Mouse (Mus musculus) neural tube, embryonic 10.5 days (tissue): ENCODE data around the gene Mtmr10.

Experiments used
- DNase-seq: peaks from one replicate; pipeline ENCODE4 v3.0.0-alpha.2; 2017; ENCODE audit warnings: low spot score; ENCODE audit errors: extremely low spot score

Gene Mtmr10

GRCm38 (mm10) chr7:64291722-64292121, 4.3 kb downstream of the Mtmr10 start:
- DNase-seq = no peak

DNA sequence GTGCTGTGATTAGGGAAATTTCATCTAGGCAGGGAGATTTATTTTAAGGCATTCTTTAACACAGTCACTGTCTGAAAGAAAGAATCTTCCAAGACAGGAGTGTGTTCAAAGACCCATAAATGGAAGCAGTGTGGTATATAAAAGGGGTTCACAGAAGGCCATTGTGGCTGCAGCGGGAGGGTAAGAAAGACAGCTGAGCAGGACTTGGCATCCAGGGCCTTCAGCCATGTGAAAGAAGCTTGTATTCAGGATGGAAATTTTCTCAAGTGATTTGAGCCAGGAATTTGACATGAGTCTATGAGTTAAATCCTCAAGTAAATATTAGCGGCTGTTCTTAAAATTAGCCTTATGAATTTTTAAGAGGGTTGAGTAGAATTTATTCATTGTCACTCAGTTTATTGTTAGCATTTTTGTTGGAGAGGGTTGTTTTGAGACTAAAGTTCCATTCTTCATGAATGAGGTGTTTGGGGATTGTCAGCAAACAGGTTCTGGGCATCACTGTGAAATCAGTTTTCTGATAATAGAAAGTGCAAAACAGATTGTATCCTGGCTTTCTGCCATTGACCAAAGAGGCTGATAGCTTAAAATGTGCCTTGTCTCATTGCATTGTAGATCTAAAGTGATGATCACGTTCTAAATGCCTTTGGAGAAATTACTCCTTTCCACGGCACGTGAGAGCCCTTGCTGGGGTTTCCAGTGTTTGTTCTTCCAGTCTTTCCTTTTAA, 9.0 kb downstream of the Mtmr10 start:
- DNase-seq = no peak

GRCm38 (mm10) chr7:64310241-64310640, 22.8 kb downstream of the Mtmr10 start:
- DNase-seq = no peak

GRCm38 (mm10) chr7:64310756-64311155, 23.3 kb downstream of the Mtmr10 start:
- no peak for DNase-seq

DNA sequence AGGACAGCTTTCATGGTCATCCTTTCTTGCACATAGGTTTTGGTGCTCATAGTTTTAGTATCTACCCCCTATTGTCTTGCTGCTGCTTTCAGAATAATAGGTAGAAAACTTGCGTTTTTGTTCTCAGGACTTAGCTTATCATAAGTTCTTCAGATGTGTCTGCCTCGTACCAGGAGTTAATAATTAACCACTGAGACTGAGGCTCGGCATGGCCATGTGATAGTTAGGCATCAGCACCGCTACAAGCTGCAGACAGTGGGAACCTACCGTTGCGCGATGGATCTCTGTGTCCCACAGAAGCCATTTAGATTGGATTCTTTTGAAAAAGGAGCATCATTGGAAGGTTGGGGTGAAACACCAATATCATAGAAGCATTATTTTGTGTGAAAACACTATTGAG, 25.4 kb downstream of the Mtmr10 start:
- DNase-seq = no peak

- no peak for DNase-seq
Measured at GRCm38 (mm10) chr7:64321125-64321524, 33.7 kb downstream of the Mtmr10 start.

DNA sequence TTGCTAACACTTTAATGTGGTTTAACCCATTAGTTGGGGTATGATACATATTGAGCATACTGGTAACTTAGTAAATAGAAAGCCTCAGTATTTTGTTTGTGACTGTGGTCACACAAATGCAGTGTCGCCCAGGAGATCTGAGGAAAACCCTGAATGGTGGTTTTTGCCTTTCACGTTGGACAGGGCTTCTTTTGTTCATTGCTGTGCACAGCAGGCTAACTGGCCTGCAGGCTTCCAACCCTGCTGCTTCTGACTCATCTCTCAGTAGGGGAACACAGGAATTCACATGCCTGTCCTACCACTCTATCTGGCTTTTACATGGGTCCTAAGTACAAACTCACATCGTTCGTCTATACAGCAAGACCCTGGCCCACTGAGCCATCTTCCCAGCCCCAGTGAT, 34.2 kb downstream of the Mtmr10 start:
- no peak for DNase-seq

DNA sequence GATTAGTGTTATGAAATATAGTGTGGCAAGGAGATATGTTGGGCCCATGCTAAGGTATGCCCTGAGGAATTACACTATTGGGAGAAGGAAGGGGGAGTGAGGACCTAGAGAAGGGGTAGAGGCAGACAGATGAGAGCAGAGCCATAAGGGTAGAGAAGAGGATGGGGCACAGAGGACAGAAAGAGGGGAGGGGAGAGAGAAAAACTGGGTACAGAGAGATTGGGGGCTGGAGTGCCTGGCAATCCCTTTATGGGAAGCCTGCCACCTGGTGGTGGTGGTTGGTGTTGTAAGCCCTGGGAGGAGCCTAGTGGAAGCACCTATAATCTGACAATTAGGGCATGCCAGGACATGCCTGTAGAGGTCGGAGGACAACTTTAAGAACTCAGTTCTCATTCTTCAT, 39.4 kb downstream of the Mtmr10 start:
- peak; percentile 72 for DNase-seq

DNA sequence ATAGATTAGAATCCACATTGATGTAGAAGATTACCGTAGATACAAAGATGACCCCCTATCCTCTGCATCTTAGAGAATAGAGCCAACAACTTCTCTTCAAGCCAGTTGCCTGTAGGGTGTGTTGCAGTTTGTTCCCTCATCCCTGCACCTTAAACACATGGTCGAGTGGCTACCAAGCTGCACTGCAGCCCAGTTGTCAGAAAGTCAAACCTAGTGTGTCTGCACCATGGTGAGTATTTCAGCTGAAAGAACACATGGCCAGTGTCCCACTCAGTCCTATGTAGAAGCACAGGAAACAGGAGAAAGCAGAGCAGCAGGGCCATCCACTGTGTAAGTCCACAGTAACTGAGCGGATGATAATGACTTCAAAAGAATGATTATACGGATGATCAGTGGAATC, 40.0 kb downstream of the Mtmr10 start:
- DNase-seq = no peak

DNA sequence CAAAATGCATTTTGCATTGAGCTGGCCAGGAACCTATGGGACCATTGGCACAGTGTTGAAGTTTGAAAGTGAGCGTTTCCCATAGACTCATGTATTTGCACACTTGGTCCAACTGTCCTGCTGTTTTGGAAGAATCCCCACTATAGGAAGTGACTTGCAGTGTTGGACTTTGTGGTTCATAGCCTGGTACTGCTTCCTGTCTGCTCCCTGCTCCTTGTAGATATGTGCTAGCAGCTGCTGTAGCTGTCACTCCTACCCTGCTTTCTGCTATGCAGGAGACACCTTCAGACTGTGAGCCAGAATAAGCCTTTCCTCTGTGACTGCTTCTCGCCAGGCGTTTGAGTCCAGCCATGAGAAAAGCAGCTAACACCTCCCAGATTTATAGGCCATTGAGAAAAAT, 43.9 kb downstream of the Mtmr10 start:
- no peak for DNase-seq

DNA sequence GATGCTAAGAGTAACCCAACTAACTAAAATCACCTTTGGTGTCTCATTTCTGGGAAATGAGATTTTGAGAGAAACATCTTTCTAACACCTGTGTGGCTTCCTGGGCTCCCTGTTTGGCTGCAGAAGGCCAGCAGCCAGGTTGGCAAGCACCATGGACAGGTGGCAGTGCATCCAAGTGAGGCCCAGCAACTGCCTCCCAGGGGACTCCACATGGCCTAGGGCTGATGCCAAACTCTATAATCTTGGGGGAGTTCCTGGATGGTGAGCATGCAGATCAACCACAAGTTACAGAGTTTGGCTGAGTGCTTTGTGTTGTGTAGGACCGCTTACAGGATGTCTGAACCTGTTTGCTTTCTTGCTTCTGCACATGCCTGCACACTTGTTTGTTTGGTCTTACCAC, 45.2 kb downstream of the Mtmr10 start:
- no peak for DNase-seq

DNA sequence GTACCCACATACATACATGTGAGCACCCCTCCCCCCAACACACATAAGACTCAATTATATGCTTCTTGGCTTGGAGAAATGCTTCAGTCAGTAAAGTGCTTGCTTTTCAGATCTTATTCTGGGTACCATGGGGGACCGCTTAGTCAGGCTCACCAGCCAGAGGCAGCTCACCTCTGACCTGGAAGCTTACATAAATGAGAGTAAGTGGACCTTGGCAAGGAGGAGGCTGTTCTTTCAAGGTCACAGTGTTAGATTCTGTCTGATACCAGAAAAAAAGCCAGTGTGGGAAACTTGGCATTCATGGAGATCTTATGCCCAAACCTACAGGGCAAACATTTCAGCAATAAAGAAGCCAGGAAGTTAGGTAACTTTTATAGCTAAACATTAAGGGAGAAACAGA, 60.4 kb downstream of the Mtmr10 start:
- no peak for DNase-seq

- DNase-seq = no peak
Measured at GRCm38 (mm10) chr7:64349147-64349861, 61.9 kb downstream of the Mtmr10 start.

DNA sequence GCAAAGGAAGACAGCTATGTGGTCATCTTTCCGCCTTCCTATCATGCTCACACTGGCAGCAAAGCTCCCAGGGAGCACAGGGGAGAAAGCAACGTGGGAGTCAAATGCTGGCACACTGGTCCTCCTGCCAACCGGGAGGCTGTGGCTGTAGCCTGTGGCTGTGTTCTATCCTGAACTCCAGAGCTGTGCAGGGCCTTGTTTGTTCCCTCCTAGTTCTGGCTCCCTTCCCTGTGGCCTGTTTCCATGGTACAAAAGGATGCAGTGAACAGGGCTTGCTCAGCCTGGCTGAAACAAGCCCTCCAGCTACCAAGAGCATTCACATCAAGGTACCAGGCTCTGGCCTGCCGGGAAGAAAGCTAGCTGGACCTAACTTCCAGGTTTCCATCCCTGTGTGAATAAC, 63.6 kb downstream of the Mtmr10 start:
- no peak for DNase-seq

DNA sequence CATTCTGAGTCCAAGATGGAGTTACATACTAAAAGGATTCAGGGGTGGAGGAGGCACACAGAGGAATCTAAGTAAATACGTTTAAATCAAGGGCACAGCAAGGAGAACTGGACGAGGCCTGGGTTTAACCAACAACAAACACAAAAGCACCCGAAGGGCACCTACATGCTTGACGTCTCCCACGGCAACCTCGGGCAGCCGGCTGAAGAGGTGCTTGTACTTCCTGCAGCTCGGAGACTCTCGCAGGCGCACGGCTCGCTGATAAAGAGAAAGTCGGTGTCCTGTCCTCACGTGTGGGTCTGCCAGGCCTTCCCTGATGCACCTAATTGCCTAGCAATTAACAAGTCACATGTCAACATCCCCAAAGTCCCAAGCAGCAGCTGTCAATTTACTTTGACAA, 66.8 kb downstream of the Mtmr10 start:
- DNase-seq = no peak

DNA sequence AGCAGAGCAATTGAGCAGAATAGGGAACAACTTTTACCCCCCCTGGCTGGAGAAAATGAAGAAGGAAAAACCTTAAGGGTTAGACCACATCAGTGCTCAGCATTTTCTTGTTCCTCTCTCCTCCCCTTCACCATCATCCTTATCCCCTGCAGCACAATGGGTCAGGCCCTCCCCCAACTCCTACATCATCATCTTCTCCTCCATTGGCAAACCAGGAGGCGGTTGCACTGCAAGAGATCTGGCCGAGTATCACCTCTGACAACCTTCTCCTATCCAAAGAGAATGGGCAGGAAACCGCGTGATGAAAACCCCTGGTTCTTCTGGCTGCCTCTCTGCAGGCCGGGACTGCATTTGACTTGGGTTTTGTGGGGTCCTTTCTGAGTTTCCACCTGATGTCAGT, 69.2 kb downstream of the Mtmr10 start:
- no peak for DNase-seq

GRCm38 (mm10) chr7:64357405-64357804, 70.0 kb downstream of the Mtmr10 start:
- no peak for DNase-seq

- no peak for DNase-seq
Measured at GRCm38 (mm10) chr7:64358666-64359065, 71.2 kb downstream of the Mtmr10 start.

GRCm38 (mm10) chr7:64359943-64360585, 72.6 kb downstream of the Mtmr10 start:
- DNase-seq = no peak

GRCm38 (mm10) chr7:64360586-64360945, 73.1 kb downstream of the Mtmr10 start:
- DNase-seq = no peak

- no peak for DNase-seq
Measured at GRCm38 (mm10) chr7:64365863-64366262, 78.4 kb downstream of the Mtmr10 start.

- no peak for DNase-seq
Measured at GRCm38 (mm10) chr7:64369841-64370240, 82.4 kb downstream of the Mtmr10 start.
